Mouse (Mus musculus): ENCODE results near the gene Pla2g4c. TPM values are rescaled to one million over a fixed set of nuclear protein-coding genes. Genes with fewer than 3 reads are reported as not detected.

Gene Pla2g4c
- polyA plus RNA-seq, 1 experiment from 2014 or later, result 0.51 TPM

GRCm38 (mm10) chr7:13311401-13311800, 13.1 kb upstream of the Pla2g4c start:
- 93% methylated on average over 4 of the region's 4 CpGs for WGBS
- no peaks in the 10 kb centered on the region for H3K9me3 ChIP-seq (ENCODE audit: control insufficient read depth, low read length)
- H3K4me2 ChIP-seq (ENCODE audit: low read length), result no peak overlapping the region
- H3K4me1 ChIP-seq (replicated peaks; ENCODE audit: control insufficient read depth, insufficient read depth, low read length), result no peaks in the 10 kb centered on the region
- H3K27me3 ChIP-seq (replicated peaks; ENCODE audit: control insufficient read depth, insufficient read depth, low read length), result no peaks in the 10 kb centered on the region
- no peak overlapping the region for H3K27ac ChIP-seq (ENCODE audit: low read length)
- H3K9ac ChIP-seq (replicated peaks; ENCODE audit: low read depth, low read length), result no peak overlapping the region
- no peak overlapping the region for H3K4me3 ChIP-seq (replicated peaks; ENCODE audit: low read length)
- H3K36me3 ChIP-seq (ENCODE audit: control insufficient read depth, insufficient read depth), result peaks cover 3% of the 10 kb centered on the region
- no peak for ATAC-seq

- Histone ChIP-seq H3K27me3 (replicated peaks; ENCODE audit: control insufficient read depth, insufficient read depth, low read length) (no peaks in the 10 kb centered on the region), H3K4me2 (ENCODE audit: low read length) (no peak overlapping the region), H3K9me3 (ENCODE audit: control insufficient read depth, low read length) (no peaks in the 10 kb centered on the region), H3K27ac (ENCODE audit: low read length) (no peak overlapping the region), H3K4me3 (replicated peaks; ENCODE audit: low read length) (no peak overlapping the region), H3K4me1 (replicated peaks; ENCODE audit: control insufficient read depth, insufficient read depth, low read length) (no peaks in the 10 kb centered on the region), H3K9ac (replicated peaks; ENCODE audit: low read depth, low read length) (no peak overlapping the region), H3K36me3 (ENCODE audit: control insufficient read depth, insufficient read depth) (no peaks in the 10 kb centered on the region)
- 65% methylated on average over 5 of the region's 5 CpGs for WGBS
- no peak for ATAC-seq
These were observed 10.3 kb upstream of the Pla2g4c start for GRCm38 (mm10) chr7:13314095-13314597.

- no peaks in the 10 kb centered on the region; the same call in 1 of the 2 replicates for H3K36me3 ChIP-seq (ENCODE audit: control insufficient read depth, insufficient read depth)
- H3K4me2 ChIP-seq (ENCODE audit: low read length), result no peak overlapping the region
- H3K4me3 ChIP-seq (replicated peaks; ENCODE audit: low read length), result no peak overlapping the region
- H3K27ac ChIP-seq (ENCODE audit: low read length), result no peak overlapping the region
- no peaks in the 10 kb centered on the region for H3K4me1 ChIP-seq (replicated peaks; ENCODE audit: control insufficient read depth, insufficient read depth, low read length)
- ATAC-seq, result no peak
- H3K27me3 ChIP-seq (replicated peaks; ENCODE audit: control insufficient read depth, insufficient read depth, low read length), result no peaks in the 10 kb centered on the region
- H3K9me3 ChIP-seq (ENCODE audit: control insufficient read depth, low read length), result no peaks in the 10 kb centered on the region
- 89% methylated on average over 3 of the region's 3 CpGs for WGBS
- H3K9ac ChIP-seq (replicated peaks; ENCODE audit: low read depth, low read length), result no peak overlapping the region
These were observed 3.0 kb upstream of the Pla2g4c start for GRCm38 (mm10) chr7:13321424-13321823.

GRCm38 (mm10) chr7:13330575-13330974, 6.1 kb downstream of the Pla2g4c start:
- Histone ChIP-seq H3K36me3 (ENCODE audit: control insufficient read depth, insufficient read depth) (no peaks in the 10 kb centered on the region), H3K9me3 (ENCODE audit: control insufficient read depth, low read length) (no peaks in the 10 kb centered on the region), H3K4me1 (replicated peaks; ENCODE audit: control insufficient read depth, insufficient read depth, low read length) (no peaks in the 10 kb centered on the region), H3K4me2 (ENCODE audit: low read length) (no peak overlapping the region), H3K9ac (replicated peaks; ENCODE audit: low read depth, low read length) (no peak overlapping the region), H3K27me3 (replicated peaks; ENCODE audit: control insufficient read depth, insufficient read depth, low read length) (no peaks in the 10 kb centered on the region), H3K27ac (ENCODE audit: low read length) (no peak overlapping the region), H3K4me3 (replicated peaks; ENCODE audit: low read length) (no peak overlapping the region)
- no peak for ATAC-seq
- WGBS, result 100% methylated on average over 2 of the region's 2 CpGs

GRCm38 (mm10) chr7:13355943-13356342, 31.5 kb downstream of the Pla2g4c start:
- no peaks in the 10 kb centered on the region for H3K4me1 ChIP-seq (replicated peaks; ENCODE audit: control insufficient read depth, insufficient read depth, low read length)
- H3K4me2 ChIP-seq (ENCODE audit: low read length), result no peak overlapping the region
- no peak for ATAC-seq
- H3K9me3 ChIP-seq (ENCODE audit: control insufficient read depth, low read length), result no peaks in the 10 kb centered on the region
- H3K27ac ChIP-seq (ENCODE audit: low read length), result no peak overlapping the region
- H3K4me3 ChIP-seq (replicated peaks; ENCODE audit: low read length), result no peak overlapping the region
- no peak overlapping the region for H3K9ac ChIP-seq (replicated peaks; ENCODE audit: low read depth, low read length)
- H3K27me3 ChIP-seq (replicated peaks; ENCODE audit: control insufficient read depth, insufficient read depth, low read length), result no peaks in the 10 kb centered on the region
- peaks cover 8% of the 10 kb centered on the region for H3K36me3 ChIP-seq (ENCODE audit: control insufficient read depth, insufficient read depth)

- Histone ChIP-seq H3K4me1 (replicated peaks; ENCODE audit: control insufficient read depth, insufficient read depth, low read length) (no peaks in the 10 kb centered on the region), H3K27me3 (replicated peaks; ENCODE audit: control insufficient read depth, insufficient read depth, low read length) (no peaks in the 10 kb centered on the region), H3K27ac (ENCODE audit: low read length) (no peak overlapping the region), H3K4me3 (replicated peaks; ENCODE audit: low read length) (no peak overlapping the region), H3K9me3 (ENCODE audit: control insufficient read depth, low read length) (no peaks in the 10 kb centered on the region), H3K36me3 (ENCODE audit: control insufficient read depth, insufficient read depth) (no peaks in the 10 kb centered on the region), H3K9ac (replicated peaks; ENCODE audit: low read depth, low read length) (no peak overlapping the region), H3K4me2 (ENCODE audit: low read length) (no peak overlapping the region)
- 87% methylated on average over 2 of the region's 2 CpGs for WGBS
- ATAC-seq, result no peak
These were observed 56.1 kb downstream of the Pla2g4c start for GRCm38 (mm10) chr7:13380588-13380987.

- no peaks in the 10 kb centered on the region for H3K4me1 ChIP-seq (replicated peaks; ENCODE audit: control insufficient read depth, insufficient read depth, low read length)
- no peak within 1 kb of the TSS for H3K27ac ChIP-seq (ENCODE audit: low read length)
- H3K9ac ChIP-seq (replicated peaks; ENCODE audit: low read depth, low read length), result no peak within 1 kb of the TSS
- 92% methylated on average over 1 of the region's 1 CpGs for WGBS
- no peak within 1 kb of the TSS for H3K4me2 ChIP-seq (ENCODE audit: low read length)
- no peaks in the 10 kb centered on the region for H3K27me3 ChIP-seq (replicated peaks; ENCODE audit: control insufficient read depth, insufficient read depth, low read length)
- no peak within 1 kb of the TSS for H3K4me3 ChIP-seq (replicated peaks; ENCODE audit: low read length)
- no peaks in the 10 kb centered on the region for H3K36me3 ChIP-seq (ENCODE audit: control insufficient read depth, insufficient read depth)
- ATAC-seq, result no peak
- no peaks in the 10 kb centered on the region for H3K9me3 ChIP-seq (ENCODE audit: control insufficient read depth, low read length)
These were observed 73.4 kb downstream of the Pla2g4c start, which contains the start of gene Cabp5 for GRCm38 (mm10) chr7:13397832-13398231. TSS of gene Cabp5 (plus strand) at chr7:13398132.

Other genes with a start within 250 kb of the Pla2g4c start
- gene Vmn1r85, start 229.5 kb upstream of the Pla2g4c start, polyA plus RNA-seq (2015; fragmentation: Nextera tagmentation; extraction: Ambion mirVana), result 0.04 TPM in 2 replicates
- not detected in 2 replicates for gene Vmn1r86, start 204.7 kb upstream of the Pla2g4c start, polyA plus RNA-seq (2015; fragmentation: Nextera tagmentation; extraction: Ambion mirVana)
- not detected in 2 replicates for gene Vmn1r87, start 184.5 kb upstream of the Pla2g4c start, polyA plus RNA-seq (2015; fragmentation: Nextera tagmentation; extraction: Ambion mirVana)
- not detected in 2 replicates for gene Vmn1r88, start 165.1 kb upstream of the Pla2g4c start, polyA plus RNA-seq (2015; fragmentation: Nextera tagmentation; extraction: Ambion mirVana)
- gene Vmn1r89, start 111.6 kb upstream of the Pla2g4c start, polyA plus RNA-seq (2015; fragmentation: Nextera tagmentation; extraction: Ambion mirVana), result not detected in 2 replicates
- gene Lig1, start 47.4 kb upstream of the Pla2g4c start, polyA plus RNA-seq (2015; fragmentation: Nextera tagmentation; extraction: Ambion mirVana), result 41.7 and 42.9 TPM in 2 replicates
- gene Zswim9, start 45.9 kb upstream of the Pla2g4c start, polyA plus RNA-seq (2015; fragmentation: Nextera tagmentation; extraction: Ambion mirVana), result 13.9 and 18.6 TPM in 2 replicates
- gene Cabp5, start 73.5 kb downstream of the Pla2g4c start, polyA plus RNA-seq (2015; fragmentation: Nextera tagmentation; extraction: Ambion mirVana), result 0.25 TPM in 1 of 2 replicates, not detected in the other
- not detected in 2 replicates for gene Bsph1, start 126.2 kb downstream of the Pla2g4c start, polyA plus RNA-seq (2015; fragmentation: Nextera tagmentation; extraction: Ambion mirVana)
- not detected in 2 replicates for gene Bsph2, start 246.4 kb downstream of the Pla2g4c start, polyA plus RNA-seq (2015; fragmentation: Nextera tagmentation; extraction: Ambion mirVana)

All from forebrain, embryonic 16.5 days (tissue).